Mouse (Mus musculus) midbrain, embryonic 16.5 days (tissue): ENCODE data around the gene Lancl1. TPM values are rescaled to one million over a fixed set of nuclear protein-coding genes. Genes with fewer than 3 reads are reported as not detected.

ENCODE experiments used
- ATAC-seq: fragments of 200-750 bp; cut with Nextera tagmentation; 2 replicates; pipeline ENCODE4 v1.8.0; 2017; ENCODE audit warnings: moderate TSS enrichment
- H3K27ac ChIP-seq: fragments of 300-500 bp; sonication (generic); 2 replicates; pipeline ENCODE4 v1.5.1; 2014; ENCODE audit warnings: mild to moderate bottlenecking, low read length, mixed read lengths
- H3K27me3 ChIP-seq: fragments of 300-500 bp; sonication (generic); 2 replicates; pipeline ENCODE4 v1.6.1; 2014; ENCODE audit warnings: low read depth, low read length, mixed read lengths; ENCODE audit not compliant: control insufficient read depth, insufficient read depth
- H3K36me3 ChIP-seq: fragments of 300-500 bp; sonication (generic); 2 replicates; pipeline ENCODE4 v1.6.1; 2014; ENCODE audit warnings: mild to moderate bottlenecking, low read length, moderate library complexity, mixed read lengths; ENCODE audit not compliant: control insufficient read depth, insufficient read depth
- H3K4me1 ChIP-seq: fragments of 300-500 bp; sonication (generic); 2 replicates; pipeline ENCODE4 v1.6.1; 2014; ENCODE audit warnings: mild to moderate bottlenecking, low read length, mixed read lengths; ENCODE audit not compliant: control insufficient read depth, insufficient read depth
- H3K4me2 ChIP-seq: fragments of 300-500 bp; sonication (generic); 2 replicates; pipeline ENCODE4 v1.6.1; 2014; ENCODE audit warnings: mild to moderate bottlenecking, low read length, mixed read lengths
- H3K4me3 ChIP-seq: fragments of 300-500 bp; sonication (generic); 2 replicates; pipeline ENCODE4 v1.5.1; 2014; ENCODE audit warnings: low read depth, mild to moderate bottlenecking, low read length, moderate library complexity, mixed read lengths
- H3K9ac ChIP-seq: fragments of 300-500 bp; sonication (generic); 2 replicates; pipeline ENCODE4 v1.6.1; 2014; ENCODE audit warnings: low read depth, low read length, mixed read lengths
- H3K9me3 ChIP-seq: fragments of 300-500 bp; sonication (generic); replicated peaks from 2 replicates; pipeline ENCODE4 v1.6.1; 2014; ENCODE audit warnings: mild to moderate bottlenecking, low read length, mixed read lengths; ENCODE audit not compliant: control insufficient read depth, poor library complexity, severe bottlenecking
- WGBS: fragments of 180-500 bp; shearing (Covaris S2); extraction: QIAGEN DNeasy Blood & Tissue Kit; methylation state at CpG from one replicate; pipeline ENCODE4 v1.1.7; 2014; 5-methylcytosine and 5-hydroxymethylcytosine counted together
- polyA plus RNA-seq: library from polyadenylated mRNA; unstranded; fragments of >200 nt; fragmentation: Nextera tagmentation; extraction: Ambion mirVana; gene quantifications from 2 replicates; pipeline ENCODE4 v1.2.1, GENCODE M21; 2015

The Lancl1 gene
- polyA plus RNA-seq, 1 experiment from 2014 or later: 172 TPM

DNA sequence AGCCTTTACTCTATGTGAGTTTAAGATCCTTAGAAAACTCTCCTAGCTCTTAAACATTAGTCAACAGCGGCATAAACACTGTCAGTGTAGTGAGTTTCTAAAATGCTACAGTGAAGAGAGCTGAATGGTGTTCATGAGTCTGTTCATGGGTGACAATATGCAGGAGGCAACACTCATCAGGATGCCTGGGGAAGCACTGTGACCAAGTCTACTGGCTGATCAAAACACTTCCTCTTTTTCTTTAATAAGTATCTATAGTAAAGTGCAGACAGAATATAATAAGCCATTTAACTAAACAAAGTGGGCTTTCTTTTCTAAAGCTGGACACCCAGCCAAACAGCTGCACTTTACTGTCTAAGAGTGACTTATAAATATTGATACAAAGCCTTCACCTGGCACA lies 37.3 kb downstream of the Lancl1 start:
- no peak for ATAC-seq
- Histone ChIP-seq H3K27me3 (no peaks in the 10 kb centered on the region), H3K9me3 (no peaks in the 10 kb centered on the region), H3K4me3 (no peak overlapping the region), H3K36me3 (peaks cover 38% of the 10 kb centered on the region), H3K9ac (no peak overlapping the region), H3K4me2 (no peak overlapping the region), H3K27ac (no peak overlapping the region), H3K4me1 (no peaks in the 10 kb centered on the region)
- WGBS: 91% methylated on average over 1 of the region's 1 CpGs

- Histone ChIP-seq H3K4me3 (no peak overlapping the region), H3K27me3 (no peaks in the 10 kb centered on the region), H3K9ac (no peak overlapping the region), H3K9me3 (no peaks in the 10 kb centered on the region), H3K36me3 (peaks cover 31% of the 10 kb centered on the region), H3K27ac (no peak overlapping the region), H3K4me1 (no peaks in the 10 kb centered on the region), H3K4me2 (no peak overlapping the region)
- no peak for ATAC-seq
- 89% methylated on average over 3 of the region's 3 CpGs for WGBS
Measured at GRCm38 (mm10) chr1:67000484-67000883, 38.2 kb downstream of the Lancl1 start.

- Histone ChIP-seq H3K4me1 (no peaks in the 10 kb centered on the region), H3K27ac (no peak overlapping the region), H3K27me3 (no peaks in the 10 kb centered on the region), H3K9me3 (no peaks in the 10 kb centered on the region), H3K4me2 (no peak overlapping the region), H3K9ac (no peak overlapping the region), H3K4me3 (no peak overlapping the region), H3K36me3 (peaks cover 15% of the 10 kb centered on the region)
- ATAC-seq: no peak
- 87% methylated on average over 1 of the region's 1 CpGs for WGBS
Measured at GRCm38 (mm10) chr1:66998601-66999000, 40.1 kb downstream of the Lancl1 start.

DNA sequence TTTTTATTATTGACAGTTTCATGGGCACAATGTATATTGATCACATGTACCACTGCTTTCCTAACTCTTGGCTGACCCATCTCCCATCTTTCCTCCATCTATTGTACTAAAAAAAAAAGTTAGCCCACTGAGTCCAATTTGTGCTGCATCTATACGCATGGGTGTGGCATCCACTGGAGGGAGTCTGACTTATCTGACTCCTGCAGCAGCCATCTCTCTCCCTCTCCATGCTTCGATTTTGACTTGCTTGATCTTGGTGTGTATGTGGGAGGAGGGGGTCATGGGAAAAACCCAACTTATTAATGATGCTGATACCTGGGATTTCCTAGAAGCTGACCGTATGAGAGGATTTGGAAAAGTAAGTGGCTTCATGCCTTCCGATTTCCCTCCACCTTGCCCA lies 40.5 kb downstream of the Lancl1 start:
- no peak overlapping the region for H3K4me2 ChIP-seq
- no peaks in the 10 kb centered on the region for H3K9me3 ChIP-seq
- H3K27ac ChIP-seq: no peak overlapping the region
- no peak for ATAC-seq
- H3K9ac ChIP-seq: no peak overlapping the region
- H3K27me3 ChIP-seq: no peaks in the 10 kb centered on the region
- H3K4me3 ChIP-seq: no peak overlapping the region
- no peaks in the 10 kb centered on the region for H3K4me1 ChIP-seq
- 97% methylated on average over 4 of the region's 4 CpGs for WGBS
- peaks cover 13% of the 10 kb centered on the region for H3K36me3 ChIP-seq

DNA sequence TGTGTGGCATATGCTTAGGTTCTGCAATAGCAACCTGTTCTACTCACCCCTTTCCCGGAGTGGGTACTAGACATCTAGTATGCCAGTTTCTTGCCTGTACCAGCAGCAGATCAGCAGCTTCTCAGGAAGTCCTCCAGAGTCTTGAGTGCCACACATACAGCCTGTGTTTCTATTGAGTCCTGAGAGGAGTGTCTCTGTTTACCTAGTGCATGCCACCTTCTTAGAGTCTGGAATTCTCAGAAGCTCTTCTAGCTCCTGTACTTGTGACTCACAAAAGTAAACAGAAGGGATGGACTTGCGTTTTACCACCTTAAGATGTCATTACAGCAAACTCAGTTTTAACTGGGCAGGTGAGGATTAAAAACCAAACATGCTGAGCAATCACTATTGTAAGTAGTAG lies 41.9 kb downstream of the Lancl1 start:
- ATAC-seq: no peak
- H3K9me3 ChIP-seq: no peaks in the 10 kb centered on the region
- no peak overlapping the region for H3K27ac ChIP-seq
- H3K4me1 ChIP-seq: no peaks in the 10 kb centered on the region
- no peaks in the 10 kb centered on the region for H3K27me3 ChIP-seq
- H3K4me3 ChIP-seq: no peak overlapping the region
- 83% methylated on average over 2 of the region's 2 CpGs for WGBS
- H3K9ac ChIP-seq: no peak overlapping the region
- H3K4me2 ChIP-seq: no peak overlapping the region
- H3K36me3 ChIP-seq: peaks cover 1% of the 10 kb centered on the region; the same call in 1 of the 2 replicates

DNA sequence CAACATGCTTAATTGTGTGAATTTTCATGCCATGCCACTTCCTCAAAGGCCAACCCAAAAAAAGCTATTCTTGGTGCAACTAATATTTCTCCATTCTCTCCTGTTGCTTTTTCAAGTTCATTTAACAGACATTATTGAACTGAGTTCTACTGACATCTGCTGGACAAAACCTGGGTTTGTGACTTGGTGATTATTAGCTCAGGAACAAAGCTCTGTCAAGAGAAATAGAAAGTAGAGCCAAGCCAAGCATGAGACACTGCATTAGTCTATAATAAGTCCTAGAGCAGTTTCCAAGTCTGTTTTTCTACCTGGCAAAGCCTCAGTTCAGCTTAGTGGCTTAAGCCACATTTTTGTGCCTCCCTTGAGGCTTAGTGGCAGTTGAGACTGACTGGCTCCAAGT lies 45.9 kb downstream of the Lancl1 start:
- H3K36me3 ChIP-seq: no peaks in the 10 kb centered on the region
- peaks cover 3% of the 10 kb centered on the region; the same call in 1 of the 2 replicates for H3K4me1 ChIP-seq
- H3K4me3 ChIP-seq: no peak overlapping the region
- no peak for ATAC-seq
- no peak overlapping the region for H3K4me2 ChIP-seq
- no peak overlapping the region for H3K9ac ChIP-seq
- no peaks in the 10 kb centered on the region for H3K27me3 ChIP-seq
- H3K9me3 ChIP-seq: no peaks in the 10 kb centered on the region
- no peak overlapping the region for H3K27ac ChIP-seq

DNA sequence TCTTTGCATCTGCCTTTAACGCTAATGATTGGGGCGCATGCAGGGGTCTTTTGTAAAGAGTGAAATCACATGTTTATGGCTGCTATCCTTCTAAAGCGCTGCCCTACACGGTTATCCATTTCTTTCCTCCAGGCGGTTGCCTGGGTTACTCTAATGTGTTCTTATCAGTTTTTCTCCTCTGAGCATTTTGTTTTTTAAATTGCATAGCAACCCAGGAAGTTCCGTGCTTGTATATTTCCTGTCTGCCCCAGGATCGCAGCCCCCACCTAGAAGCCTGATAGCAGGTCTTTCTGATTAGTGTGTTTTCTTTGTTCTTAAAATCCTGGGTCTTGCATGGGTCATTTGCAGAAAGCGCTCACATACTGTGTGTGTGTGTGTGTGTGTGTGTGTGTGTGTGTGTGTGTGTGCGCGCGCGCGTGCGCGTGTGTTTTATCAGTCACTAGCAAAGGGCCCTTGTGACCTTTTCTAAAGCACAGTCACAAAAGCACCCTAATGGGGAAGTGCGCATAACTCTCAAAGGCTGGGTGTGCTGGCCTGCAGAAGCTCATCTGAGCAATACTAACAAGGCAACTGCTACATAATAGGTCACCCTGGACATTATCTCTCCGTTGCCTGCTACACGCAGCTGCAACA lies 51.0 kb downstream of the Lancl1 start:
- no peaks in the 10 kb centered on the region for H3K27me3 ChIP-seq
- 69% methylated on average over 18 of the region's 18 CpGs for WGBS
- H3K4me1 ChIP-seq: peaks cover 5% of the 10 kb centered on the region; the same call in 1 of the 2 replicates
- peak overlapping the region; percentile 21; the same call in 1 of the 2 replicates for H3K4me2 ChIP-seq
- H3K27ac ChIP-seq: 0 out of 2 replicates have a peak overlapping the region, but pooled peaks have one; percentile 28
- H3K4me3 ChIP-seq: no peak overlapping the region
- no peak overlapping the region for H3K9ac ChIP-seq
- no peaks in the 10 kb centered on the region for H3K36me3 ChIP-seq
- ATAC-seq: peak; percentile 72; the same call in 1 of the 2 replicates
- no peaks in the 10 kb centered on the region for H3K9me3 ChIP-seq

DNA sequence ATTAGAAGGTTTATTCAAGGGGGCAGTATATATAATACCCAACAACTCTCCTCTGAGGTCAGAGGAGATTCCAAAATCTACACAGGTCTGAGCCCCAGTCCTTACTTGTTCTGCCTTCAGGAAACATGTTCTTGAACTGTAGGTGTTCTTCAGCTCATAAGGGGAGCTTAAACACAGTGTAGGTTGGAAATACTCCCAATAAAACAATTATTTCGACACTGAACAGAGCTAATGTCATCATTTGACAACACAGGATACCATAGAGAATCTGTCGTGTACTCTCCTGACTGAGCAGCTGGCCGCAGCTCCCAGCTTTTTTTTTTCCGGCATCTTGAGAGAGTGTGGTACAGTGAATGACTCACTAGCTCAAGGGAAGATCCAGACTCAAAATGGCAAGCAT lies 52.8 kb downstream of the Lancl1 start:
- 82% methylated on average over 4 of the region's 4 CpGs for WGBS
- Histone ChIP-seq H3K4me1 (peaks cover 5% of the 10 kb centered on the region; the same call in 1 of the 2 replicates), H3K27me3 (no peaks in the 10 kb centered on the region), H3K4me3 (no peak overlapping the region), H3K27ac (no peak overlapping the region), H3K9ac (no peak overlapping the region), H3K36me3 (no peaks in the 10 kb centered on the region), H3K4me2 (no peak overlapping the region), H3K9me3 (no peaks in the 10 kb centered on the region)
- ATAC-seq: no peak

- H3K9ac ChIP-seq: no peak overlapping the region
- no peaks in the 10 kb centered on the region for H3K36me3 ChIP-seq
- no peak overlapping the region for H3K4me2 ChIP-seq
- no peaks in the 10 kb centered on the region for H3K27me3 ChIP-seq
- H3K27ac ChIP-seq: no peak overlapping the region
- ATAC-seq: no peak
- H3K4me1 ChIP-seq: peaks cover 5% of the 10 kb centered on the region; the same call in 1 of the 2 replicates
- H3K4me3 ChIP-seq: no peak overlapping the region
- no peaks in the 10 kb centered on the region for H3K9me3 ChIP-seq
- WGBS: 81% methylated on average over 7 of the region's 7 CpGs
Measured at GRCm38 (mm10) chr1:66985129-66985698, 53.5 kb downstream of the Lancl1 start.
